Mouse (Mus musculus) lung, adult 2 months (tissue): ENCODE results near the gene Snx29.

Source experiments
- CTCF ChIP-seq: fragments of 200-500 bp; IDR thresholded peaks from 2 replicates; pipeline ENCODE4 v1.5.1; 2011; ENCODE audit warnings: mild to moderate bottlenecking, low read length, control low read depth; ENCODE audit not compliant: insufficient read depth
- POLR2A ChIP-seq: fragments of 200-500 bp; IDR thresholded peaks from 2 replicates; pipeline ENCODE4 v1.6.1; 2011; ENCODE audit warnings: low read depth, mild to moderate bottlenecking, control low read depth, low read length, borderline replicate concordance; ENCODE audit errors: extremely low read depth

DNA sequence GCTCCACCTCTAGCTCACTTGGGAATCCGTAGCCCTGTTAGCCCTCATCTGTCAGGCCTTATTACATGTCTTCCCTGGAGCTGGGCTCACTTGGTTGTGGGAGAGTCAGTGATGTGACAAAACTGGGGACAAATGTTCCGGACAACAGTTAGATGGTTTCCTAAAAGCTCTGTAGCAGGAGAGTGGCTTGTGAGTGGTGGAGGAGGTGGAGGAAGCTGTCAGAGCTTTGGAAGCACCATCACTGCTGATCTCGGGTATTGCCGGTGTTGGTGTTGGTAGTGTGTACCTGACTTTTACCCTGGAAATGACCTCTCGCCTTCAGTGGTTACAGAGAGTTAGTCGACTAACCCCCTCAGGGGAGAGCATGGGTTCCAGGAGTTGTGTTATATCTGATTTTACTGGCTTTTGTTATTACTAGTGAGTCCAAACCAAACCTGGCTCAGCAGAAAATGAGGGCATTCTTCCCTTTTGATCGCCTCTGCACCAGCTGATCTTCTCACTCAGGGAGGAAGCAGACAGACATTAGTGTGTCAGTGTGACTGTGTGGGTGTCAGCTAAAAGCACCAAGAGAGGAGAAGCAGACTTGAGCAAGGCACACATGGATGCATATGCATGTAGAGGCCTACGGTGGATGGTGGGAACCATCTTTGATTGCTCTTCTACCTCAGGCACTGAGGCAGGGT lies 227.5 kb downstream of the Snx29 start:
- TF ChIP-seq CTCF (no peak), POLR2A (no peak)
